Mouse (Mus musculus) neural tube, embryonic 14.5 days (tissue): ENCODE results near the gene Gckr. TPM values are rescaled to one million over a fixed set of nuclear protein-coding genes. Genes with fewer than 3 reads are reported as not detected.

ENCODE experiments used
- polyA plus RNA-seq: library from polyadenylated mRNA; unstranded; fragments of >200 nt; fragmentation: Nextera tagmentation; extraction: Ambion mirVana; gene quantifications from 2 replicates; pipeline ENCODE4 v1.2.1, GENCODE M21; 2014

The Gckr gene
- polyA plus RNA-seq, 1 experiment from 2014 or later = 0.21 TPM

Other genes starting within 250 kb of the Gckr start
- gene Atraid, start 249.1 kb upstream of the Gckr start, polyA plus RNA-seq = 186 and 189 TPM in 2 replicates
- gene Slc5a6, start 248.5 kb upstream of the Gckr start, polyA plus RNA-seq = 15.1 and 15.6 TPM in 2 replicates
- 10.4 and 10.6 TPM in 2 replicates for gene Cad, start 242.7 kb upstream of the Gckr start, polyA plus RNA-seq
- not detected in 2 replicates for gene Dnajc5g, start 191.2 kb upstream of the Gckr start, polyA plus RNA-seq
- 39.8 and 48.3 TPM in 2 replicates for gene Slc30a3, start 189.2 kb upstream of the Gckr start, polyA plus RNA-seq
- not detected in 2 replicates for gene Trim54, start 180.7 kb upstream of the Gckr start, polyA plus RNA-seq
- gene Ucn, start 158.6 kb upstream of the Gckr start, polyA plus RNA-seq = not detected in 2 replicates
- gene Mpv17, start 143.2 kb upstream of the Gckr start, polyA plus RNA-seq = 58.3 and 58.4 TPM in 2 replicates
- gene Gm29609, start 117.5 kb upstream of the Gckr start, polyA plus RNA-seq = 2.3 and 2.5 TPM in 2 replicates
- 55.5 and 60.3 TPM in 2 replicates for gene Gtf3c2, start 117.3 kb upstream of the Gckr start, polyA plus RNA-seq
- gene Snx17, start 104.2 kb upstream of the Gckr start, polyA plus RNA-seq = 102 and 111 TPM in 2 replicates
- 78.6 and 79.0 TPM in 2 replicates for gene Eif2b4, start 104.0 kb upstream of the Gckr start, polyA plus RNA-seq
- 7.4 and 9.3 TPM in 2 replicates for gene Zfp513, start 95.1 kb upstream of the Gckr start, polyA plus RNA-seq
- gene Ppm1g, start 76.8 kb upstream of the Gckr start, polyA plus RNA-seq = 155 and 159 TPM in 2 replicates
- gene Nrbp1, start 56.6 kb upstream of the Gckr start, polyA plus RNA-seq = 157 and 161 TPM in 2 replicates
- gene Gm9970, start 56.2 kb upstream of the Gckr start, polyA plus RNA-seq = 0.54 and 1.4 TPM in 2 replicates
- 2.7 and 3.2 TPM in 2 replicates for gene Krtcap3, start 45.8 kb upstream of the Gckr start, polyA plus RNA-seq
- 32.6 and 45.4 TPM in 2 replicates for gene Ift172, start 6.3 kb upstream of the Gckr start, polyA plus RNA-seq
- 106 and 113 TPM in 2 replicates for gene Fndc4, start 1.4 kb upstream of the Gckr start, polyA plus RNA-seq
- gene Zfp512, start 155.0 kb downstream of the Gckr start, polyA plus RNA-seq = 102 and 117 TPM in 2 replicates
- gene 4930548H24Rik, start 188.3 kb downstream of the Gckr start, polyA plus RNA-seq = not detected in 2 replicates
- gene Gpn1, start 197.3 kb downstream of the Gckr start, polyA plus RNA-seq = 78.6 and 80.9 TPM in 2 replicates
- gene Slc4a1ap, start 229.6 kb downstream of the Gckr start, polyA plus RNA-seq = 35.4 and 35.8 TPM in 2 replicates
- 21.6 and 22.4 TPM in 2 replicates for gene Supt7l, start 230.4 kb downstream of the Gckr start, polyA plus RNA-seq